Mouse (Mus musculus) ZHBTc4 (cell line): ENCODE measurements around the gene Car2.

Experiments used
- DNase-seq: peaks from one replicate; pipeline ENCODE4 v3.0.0-alpha.2; 2011; ENCODE audit warnings: low read depth, low spot score

Gene Car2

DNA sequence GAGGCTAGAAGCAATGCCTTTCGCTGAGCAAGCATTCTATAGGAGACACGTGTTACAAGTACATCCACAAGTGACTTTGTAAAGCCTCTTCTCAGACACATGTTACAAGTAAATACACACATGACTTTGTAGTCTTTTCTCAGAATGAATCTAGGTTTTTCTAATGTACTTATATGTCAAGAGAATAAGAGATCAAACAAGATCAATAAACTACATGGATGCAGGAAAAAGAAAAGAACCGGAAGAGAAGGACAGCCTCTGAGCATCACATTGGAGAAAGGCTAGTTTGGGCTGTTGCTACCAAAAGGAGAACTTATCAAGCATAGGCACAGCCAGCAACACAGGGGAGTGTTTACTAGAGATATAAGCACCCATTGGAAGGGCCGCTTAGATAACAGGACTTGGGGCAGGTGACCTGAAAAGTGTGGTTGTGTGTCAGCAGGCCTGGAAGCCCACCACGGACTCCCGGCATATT lies 7.3 kb upstream of the Car2 start:
- no peak for DNase-seq

DNA sequence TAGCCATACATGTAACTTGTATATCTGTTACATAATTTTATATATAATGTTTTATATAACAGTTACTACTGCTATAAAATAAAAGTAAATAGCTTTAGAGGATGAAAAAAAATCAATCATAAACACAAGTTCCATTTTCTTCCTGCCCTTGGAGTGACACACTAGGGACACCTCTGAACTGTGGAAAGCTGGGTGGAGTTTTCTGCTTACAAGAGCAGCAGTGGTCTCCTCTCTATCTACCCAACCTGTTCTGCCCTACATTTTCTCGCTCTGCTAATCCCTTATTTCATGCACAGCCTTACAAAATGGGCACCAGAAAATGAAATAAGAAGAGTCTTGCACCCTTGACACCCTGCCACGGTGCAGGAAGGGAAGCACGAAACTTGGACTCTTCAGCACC lies 6.8 kb upstream of the Car2 start:
- DNase-seq, result no peak

DNA sequence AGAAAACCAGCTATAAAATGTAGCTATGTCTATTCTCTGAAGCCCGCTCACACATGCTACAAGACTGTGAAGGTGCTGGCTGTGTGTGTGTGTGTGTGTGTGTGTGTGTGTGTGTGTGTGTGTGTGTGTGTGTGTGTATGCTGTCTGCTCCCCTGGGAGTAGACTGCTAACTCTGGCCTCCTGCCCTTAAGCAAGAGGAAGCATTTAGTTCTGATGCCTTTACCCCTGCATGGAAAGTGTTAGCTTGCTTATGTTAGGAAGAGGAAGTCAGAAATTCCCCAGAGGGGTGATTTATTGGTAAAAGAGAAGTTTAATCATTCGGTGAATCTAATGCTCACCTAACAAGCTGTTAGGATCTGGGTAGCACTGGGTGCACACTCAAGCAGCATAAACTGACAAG lies 5.8 kb upstream of the Car2 start:
- no peak for DNase-seq

DNA sequence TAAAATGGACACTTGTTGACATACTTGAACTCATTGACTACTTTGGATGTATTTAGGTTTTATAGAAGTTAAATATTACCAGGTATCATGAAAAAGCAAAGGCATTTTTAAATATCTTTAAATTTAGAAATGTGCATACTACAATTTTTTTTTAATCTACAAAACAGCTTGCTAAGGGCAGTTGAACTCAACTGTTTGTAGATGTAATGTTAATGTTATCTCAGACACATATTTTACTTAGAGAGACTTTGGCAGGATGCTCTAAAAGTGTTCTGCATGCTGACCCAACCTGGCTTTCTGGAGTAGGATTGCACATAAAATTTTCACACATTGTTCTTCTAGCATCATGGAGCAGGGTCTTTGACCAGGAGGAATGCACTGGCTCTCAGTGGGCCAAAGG lies 4.1 kb upstream of the Car2 start:
- no peak for DNase-seq

DNA sequence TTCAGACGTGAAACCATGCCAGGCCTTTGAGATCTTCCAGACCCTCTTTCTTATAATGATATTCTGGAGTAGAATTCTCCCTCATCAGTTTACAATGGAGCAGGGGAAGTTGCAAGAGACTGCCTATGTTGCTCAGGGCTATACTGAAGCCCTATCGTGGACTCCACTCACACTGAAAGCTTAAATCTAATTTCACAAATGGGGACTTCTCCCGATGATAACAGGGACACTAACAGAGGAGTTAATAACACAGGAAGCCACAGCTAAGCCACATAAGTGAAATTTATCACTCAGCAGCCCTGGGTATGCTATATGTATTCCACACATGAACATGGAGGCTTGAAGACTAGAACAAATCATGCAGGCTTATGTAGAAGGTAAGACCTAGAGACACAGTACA lies 3.3 kb upstream of the Car2 start:
- no peak for DNase-seq

DNA sequence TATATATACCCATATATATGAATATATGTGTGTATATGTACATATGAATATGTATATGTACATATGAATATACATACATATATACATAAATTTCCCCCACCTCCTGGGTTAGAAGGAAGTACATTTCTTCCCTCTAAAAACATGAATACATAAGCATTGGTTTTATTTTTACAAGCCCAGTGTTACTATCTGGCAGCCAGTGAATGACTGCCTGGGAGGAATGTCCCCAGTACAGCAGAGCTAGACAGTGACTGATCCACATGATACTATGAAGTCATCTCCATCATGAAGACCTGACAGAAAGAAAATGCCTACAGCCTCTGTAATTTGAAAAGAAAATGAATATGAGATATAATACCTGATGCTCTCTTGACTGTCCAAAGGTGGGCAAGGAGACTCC lies 1.2 kb upstream of the Car2 start:
- no peak for DNase-seq

DNA sequence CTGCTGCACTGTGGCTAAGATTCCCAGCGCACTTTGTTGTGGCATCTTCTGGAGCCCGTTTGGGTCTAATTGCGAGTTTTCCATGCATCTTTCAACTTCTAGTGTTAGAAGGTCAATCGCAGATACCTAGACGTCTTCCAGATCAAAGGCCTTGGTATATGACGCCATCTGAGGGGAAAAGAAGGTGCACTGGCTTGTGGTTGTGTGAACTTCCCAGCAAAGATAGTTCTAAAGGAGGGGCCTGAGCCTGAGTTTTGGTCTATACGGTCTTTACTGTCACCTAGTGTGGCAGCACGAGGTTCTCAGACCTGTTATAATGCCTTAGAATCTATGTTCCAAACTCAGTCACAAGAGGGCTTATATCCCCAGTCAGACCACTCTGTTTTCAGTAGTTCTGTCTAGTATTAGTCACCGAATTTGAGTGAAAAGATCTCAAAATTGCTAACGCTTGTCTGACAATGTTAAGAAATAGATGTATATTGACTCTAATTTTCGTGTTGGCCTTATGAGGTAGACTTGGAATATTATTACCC lies 1.1 kb downstream of the Car2 start:
- no peak for DNase-seq

DNA sequence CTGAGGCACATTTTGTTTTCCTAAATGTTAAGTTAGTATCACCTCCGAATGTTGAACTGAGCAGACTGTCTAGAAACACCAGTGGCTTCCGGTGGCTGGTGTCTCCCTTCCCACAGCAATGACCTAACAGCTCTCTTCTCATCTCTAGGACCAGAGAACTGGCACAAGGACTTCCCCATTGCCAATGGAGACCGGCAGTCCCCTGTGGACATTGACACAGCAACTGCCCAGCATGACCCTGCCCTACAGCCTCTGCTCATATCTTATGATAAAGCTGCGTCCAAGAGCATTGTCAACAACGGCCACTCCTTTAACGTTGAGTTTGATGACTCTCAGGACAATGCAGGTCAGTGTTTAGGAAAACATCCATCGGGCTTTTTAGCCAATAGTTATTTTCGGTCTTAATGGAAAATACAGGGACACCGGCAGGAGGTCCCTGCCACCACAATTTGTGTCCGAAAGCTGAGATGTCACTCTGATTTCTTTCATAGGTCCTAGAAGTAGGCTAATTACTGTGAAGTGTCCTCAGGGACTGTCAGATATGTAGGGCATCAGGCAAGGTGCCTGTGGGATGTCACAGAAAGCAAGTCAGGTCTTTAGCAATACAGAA lies 1.7 kb downstream of the Car2 start:
- DNase-seq, result no peak

DNA sequence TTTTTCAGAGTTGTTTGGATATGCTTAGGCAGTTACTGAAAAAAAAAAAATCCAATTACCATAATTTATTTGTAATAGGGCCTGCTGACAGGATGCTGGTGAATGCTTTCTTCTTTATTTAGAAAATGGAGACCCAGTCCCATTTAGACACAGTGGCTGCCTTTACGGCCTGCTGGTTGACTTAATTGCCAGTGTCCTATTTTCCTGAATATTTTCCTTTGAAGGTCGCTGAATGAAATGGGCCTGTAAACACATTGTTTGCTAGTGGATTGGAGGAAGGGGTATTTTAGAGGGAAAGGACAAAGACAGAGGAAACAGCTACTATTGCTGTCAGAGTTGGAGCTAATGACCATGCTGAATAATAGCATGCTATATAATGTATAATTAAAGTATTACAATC lies 2.5 kb downstream of the Car2 start:
- DNase-seq, result no peak

DNA sequence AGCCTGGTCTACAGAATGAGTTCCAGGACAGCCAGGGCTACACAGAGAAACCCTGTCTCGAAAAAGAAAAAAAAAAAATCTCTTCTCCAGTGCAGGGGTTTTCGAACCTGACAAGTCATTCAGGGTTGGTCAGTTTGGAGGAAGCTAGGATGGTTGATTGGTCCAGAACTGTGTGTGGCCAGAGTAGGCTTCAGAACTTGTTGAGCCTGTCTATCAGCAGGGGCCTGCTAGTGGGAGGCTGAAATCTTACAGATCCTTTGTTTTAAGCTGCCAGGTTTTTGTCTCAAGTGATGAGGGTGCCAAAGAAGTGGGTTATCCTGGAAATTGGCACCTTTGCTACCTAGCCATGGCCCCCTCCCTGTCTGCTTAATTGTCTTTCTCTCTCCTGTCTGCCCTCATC lies 3.0 kb downstream of the Car2 start:
- no peak for DNase-seq

DNA sequence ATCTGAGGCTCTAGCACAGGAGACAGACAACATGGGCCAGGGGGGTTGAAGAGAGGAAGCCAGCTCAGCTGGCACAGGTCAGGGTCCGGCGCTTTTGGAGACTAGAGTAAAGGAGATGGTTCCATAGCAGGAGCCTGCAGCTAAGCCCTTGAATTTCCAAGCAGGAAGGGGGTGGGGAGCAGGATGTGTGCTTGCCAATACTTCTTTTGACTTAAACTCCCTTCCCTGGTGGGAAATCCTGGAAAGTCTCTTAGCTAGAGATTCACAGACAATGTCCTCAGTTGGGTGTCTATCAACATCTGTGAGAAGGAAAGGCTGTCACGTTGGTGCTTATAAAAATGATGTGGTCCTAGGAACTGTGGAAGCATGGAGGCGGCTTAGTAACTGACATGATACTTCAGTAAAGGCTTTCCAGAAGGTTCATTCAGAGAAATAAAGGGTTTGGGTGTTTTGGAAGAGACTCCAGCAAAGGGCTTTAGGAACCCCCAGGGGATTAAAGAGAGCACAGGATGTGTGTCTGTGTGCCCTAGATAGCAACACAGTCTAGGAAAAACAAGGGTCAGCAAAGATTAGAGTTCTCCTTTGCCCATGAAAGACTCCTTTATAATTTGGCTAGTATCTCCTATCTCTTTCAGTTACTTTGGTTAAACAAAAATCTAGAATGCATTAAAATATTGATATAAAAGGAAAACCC lies 3.8 kb downstream of the Car2 start:
- no peak for DNase-seq

DNA sequence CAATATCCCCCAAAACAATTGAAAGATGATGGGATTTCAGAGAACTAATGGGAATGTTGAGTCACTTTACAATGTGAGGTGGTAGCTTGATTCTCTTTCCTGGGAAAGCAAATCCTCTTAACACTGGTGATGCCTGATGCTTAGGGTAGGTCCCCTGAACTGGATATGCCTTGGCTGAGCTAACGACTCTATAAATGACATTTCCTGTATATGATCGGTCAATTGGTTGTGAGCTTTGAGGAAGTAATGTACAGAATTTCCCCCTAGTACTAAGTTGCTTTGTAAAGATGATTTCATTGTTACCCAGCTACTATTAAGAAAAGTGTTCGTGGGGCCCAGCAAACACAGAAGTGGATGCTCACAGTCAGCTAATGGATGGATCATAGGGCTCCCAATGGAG lies 6.9 kb downstream of the Car2 start:
- no peak for DNase-seq

DNA sequence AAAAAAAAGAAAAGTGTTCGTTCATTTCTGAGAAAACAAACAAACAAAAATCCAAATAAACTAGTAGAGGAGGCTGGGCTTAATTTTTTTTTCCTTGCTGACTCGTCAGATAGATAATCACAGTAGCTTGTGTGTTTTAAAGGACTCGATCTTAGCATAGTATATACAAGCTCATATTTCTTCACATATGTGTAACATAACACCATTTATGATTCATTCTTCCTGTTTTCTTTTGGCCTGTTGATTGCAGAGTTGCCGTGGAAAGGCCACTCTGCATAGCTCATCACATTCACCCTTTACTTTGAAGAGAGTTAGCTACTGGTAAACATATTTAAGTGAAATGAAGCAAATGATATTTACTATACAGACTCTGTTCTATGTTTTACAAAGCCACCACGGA lies 7.6 kb downstream of the Car2 start:
- no peak for DNase-seq

DNA sequence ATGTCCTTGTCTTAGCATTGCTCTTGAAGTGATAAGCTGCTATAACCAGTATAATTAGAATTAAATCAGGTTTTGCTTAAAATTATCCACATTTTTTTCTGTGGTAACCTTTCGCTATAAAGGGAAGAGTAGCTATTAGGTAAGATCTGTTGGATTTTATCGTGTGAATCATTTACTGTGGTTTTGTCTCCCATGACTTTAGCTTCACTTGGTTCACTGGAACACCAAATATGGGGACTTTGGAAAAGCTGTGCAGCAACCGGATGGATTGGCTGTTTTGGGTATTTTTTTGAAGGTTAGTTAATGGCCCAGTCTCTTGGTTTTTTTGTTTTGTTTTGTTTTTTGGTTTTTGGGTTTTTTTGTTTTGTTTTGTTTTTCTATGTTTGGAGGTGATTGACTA lies 9.3 kb downstream of the Car2 start:
- DNase-seq, result no peak

DNA sequence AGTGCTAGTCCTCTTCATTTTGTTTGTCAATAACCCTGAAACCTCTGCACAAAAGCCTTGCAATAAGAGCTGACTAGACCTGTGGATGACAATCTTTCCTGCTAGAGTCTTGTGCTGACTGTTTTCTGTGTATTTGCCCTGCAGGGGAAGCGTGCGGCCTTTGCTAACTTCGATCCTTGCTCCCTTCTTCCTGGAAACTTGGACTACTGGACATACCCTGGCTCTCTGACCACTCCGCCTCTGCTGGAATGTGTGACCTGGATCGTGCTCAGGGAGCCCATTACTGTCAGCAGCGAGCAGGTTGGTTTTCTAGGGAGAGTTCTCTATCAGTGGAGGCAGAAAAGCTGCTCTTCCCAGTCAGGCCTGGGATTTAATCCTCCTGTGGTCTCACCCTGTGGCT lies 11.7 kb downstream of the Car2 start:
- no peak for DNase-seq

DNA sequence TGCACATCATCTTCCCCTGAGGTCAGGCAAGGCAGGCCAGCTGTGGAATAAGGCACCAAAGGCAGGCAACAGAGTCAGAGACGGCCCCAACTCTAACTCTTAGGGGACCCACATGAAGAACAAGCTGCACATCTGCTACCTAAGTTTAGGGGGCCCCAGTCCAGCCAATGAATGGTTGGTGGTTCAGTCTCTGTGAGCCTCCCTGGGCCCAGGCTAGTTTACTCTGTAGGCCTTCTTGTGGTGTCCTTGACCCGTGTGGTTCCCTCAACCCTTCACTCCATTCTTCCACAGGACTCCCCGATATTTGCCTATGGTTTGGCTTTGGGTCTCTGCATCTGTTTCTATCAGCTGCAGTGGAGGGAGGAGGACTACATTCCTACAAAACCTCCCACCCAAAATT lies 17.3 kb downstream of the Car2 start:
- DNase-seq, result no peak

DNA sequence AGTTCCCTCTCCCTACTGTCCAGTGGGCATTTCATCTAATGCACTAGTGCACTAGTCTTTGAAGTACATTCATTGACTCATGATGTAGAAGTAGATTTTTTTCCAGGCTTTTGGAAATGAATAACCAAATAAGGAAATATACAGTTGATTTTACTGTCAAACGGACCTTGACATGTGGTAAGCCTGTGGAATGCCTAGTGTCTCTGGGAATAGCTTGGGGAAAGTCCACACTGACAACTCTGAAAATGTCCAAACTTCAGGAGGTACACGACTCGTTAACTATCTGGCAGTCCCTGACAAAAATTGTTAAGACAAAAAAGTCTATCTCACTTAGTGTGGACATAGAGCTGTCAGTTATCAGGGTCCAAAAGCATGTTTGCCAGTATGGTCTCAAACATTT lies 18.1 kb downstream of the Car2 start:
- no peak for DNase-seq

DNA sequence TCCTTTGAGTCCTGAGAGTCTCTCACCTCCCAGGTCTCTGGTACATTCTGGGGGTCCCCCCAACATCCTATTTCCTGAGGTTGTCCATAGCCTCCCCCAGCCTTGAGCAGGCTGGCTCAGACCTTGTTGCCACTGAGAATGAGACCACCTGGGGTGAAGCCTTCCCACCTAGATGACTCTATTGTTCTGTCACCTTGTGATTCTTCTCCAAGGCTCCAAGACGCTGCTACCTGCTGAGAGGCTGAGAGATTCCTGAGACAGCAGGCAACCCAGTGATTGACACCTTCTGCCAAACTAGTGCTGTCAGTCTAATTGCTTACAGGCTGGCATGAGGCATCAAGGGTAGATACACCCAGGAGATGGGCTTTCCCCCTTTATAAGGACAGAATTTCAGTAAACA lies 21.2 kb downstream of the Car2 start:
- DNase-seq, result peak; percentile 89

DNA sequence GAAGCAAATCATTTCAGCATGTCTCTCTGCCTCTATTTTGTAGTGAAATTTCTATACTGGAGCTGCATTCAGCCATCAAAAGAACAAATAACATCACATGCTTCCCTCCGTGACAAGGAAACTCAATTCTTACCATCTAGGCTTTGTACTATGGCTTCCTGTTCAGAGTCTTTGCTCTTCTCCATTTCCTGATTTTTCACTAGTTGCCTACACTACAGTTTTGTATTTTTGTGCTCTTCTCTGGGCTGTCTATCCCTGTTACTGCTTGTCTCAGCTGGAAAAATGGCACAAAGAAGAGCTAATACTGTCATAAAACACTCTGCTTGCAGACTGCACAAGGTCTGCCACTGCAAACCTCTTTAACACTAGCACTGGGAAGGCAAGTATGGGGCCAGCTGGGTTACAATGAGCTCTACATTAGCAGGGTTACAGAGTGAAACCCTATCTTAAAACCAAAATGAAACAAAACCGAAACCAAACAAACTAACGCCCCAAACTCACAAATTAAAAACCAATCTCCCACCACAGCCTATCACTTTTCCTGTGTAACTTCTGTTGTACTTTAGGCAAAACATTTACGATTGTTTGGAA lies 26.0 kb downstream of the Car2 start:
- DNase-seq, result no peak

DNA sequence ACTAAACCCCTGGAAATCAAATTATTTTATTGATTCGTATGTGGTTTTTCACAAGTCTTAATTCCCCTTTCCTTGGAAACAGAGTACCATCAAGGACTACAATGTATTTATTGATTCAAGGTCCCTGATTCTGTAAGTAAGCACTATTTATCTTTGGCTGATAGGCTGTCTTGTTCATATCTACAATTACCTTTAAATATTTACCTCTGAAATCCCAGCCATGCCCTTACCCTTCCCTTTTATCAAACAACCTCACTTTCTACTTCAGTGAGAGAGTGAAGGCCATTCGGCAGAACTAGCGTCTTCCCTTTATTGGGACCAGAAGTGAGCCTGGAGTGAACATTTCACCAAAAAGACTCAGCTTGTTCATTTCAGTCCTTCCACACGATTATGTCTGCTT lies 27.7 kb downstream of the Car2 start:
- DNase-seq, result no peak

DNA sequence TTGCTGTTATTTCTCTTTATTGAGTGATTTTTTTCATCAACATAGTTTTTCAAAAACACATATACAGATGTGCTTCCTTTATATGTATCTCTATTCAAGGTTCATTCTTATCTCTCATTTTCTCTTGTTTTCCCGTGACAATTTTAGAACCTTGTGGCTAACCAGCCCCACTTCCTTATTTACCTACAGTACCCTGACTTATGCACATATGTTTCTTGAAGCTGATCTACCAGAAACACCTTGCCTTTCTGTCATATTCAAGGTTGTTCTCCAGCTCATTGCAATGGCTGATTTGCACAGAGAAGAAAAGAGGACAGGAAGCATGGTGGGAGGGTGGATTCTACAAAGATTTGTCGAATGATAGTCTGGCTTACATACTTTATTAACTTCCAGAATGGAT lies 29.3 kb downstream of the Car2 start:
- no peak for DNase-seq

DNA sequence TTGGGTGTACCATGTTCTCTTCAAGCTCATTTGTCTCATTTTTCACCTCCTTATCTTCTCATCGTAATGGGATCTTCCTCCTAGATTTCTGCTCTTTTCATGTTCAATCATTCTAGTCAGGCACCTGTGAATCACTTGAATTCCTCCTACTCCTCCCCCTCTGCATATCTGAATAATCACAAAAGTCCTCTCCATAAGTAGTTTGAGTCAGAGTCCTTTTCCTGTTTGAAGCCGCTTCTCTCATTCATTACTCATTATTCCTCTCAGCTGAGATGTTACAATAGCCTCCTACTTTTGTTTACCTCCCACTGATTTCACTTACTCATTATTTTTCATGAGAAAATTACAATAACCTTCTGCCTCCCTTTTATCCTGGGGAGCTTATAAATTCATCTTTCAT lies 31.2 kb downstream of the Car2 start:
- no peak for DNase-seq

DNA sequence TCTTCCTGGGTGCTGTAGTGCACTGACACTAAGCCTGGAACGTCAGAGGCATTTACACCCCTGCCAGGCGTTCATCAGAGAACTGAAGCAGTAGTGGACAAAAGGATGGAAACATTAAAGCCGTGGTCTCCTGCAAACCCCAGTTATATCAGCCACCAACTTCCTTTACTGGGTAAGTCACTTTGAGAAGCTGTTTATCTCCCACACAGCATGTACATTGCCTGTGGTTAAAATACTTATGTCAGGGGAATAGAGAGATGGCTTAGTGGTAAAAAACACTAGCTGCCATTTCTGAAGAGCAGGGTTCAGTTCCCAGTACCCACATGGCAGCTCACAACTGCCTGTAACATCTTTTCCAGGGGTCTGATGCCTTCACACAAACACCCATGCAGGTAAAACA lies 58.6 kb downstream of the Car2 start:
- no peak for DNase-seq
